Mouse (Mus musculus): ENCODE results near the gene Cpn1.

- TF ChIP-seq CTCF (IDR thresholded peaks at IDR 0.05; ENCODE audit: low read depth, low read length): no peak
- no peak for TF ChIP-seq GATA1 (IDR thresholded peaks at IDR 0.05; ENCODE audit: borderline replicate concordance, low read length)
- no peak for TF ChIP-seq TAL1 (conservative IDR thresholded peaks at IDR 0.05; ENCODE audit: low read depth, low read length)
- TF ChIP-seq GATA2 (IDR thresholded peaks at IDR 0.05; ENCODE audit: borderline replicate concordance, low read depth, low read length): no peak
These were observed 12.6 kb downstream of the Cpn1 start for GRCm38 (mm10) chr19:43973711-43974110.

Data from G1E (cell line).